In genomic region chr13:112465585-112465984, GRCm38 (mm10) we compare ENCODE assay signal across 9 mouse cellular contexts. TPM values are rescaled to one million over a fixed set of nuclear protein-coding genes. Genes with fewer than 3 reads are reported as not detected.
DNase-seq lines count a peak whose midpoint lies in the region; ATAC-seq lines count a peak whose summit lies in the region.
"Had no signal": no experiment of that assay in that cellular context is flagged by ENCODE, and none has a peak within 500 bp of the region (broad histone marks: within the 10 kb centered on the region; RNA-seq: fewer than 3 reads in every experiment).

No protein-coding gene starts in this region.

- DNase-seq in hindbrain, embryonic 11.5 days (ENCODE audit: low spot score) = no peak
- DNase-seq in CD4-positive helper T cell, adult 2 months (ENCODE audit: low read depth, low spot score) = peak; percentile 41
- no peak for DNase-seq in embryonic facial prominence, embryonic 14.5 days (ENCODE audit: low spot score)
- DNase-seq in Muller cell, postnatal 12 days (ENCODE audit: inconsistent ontology term) = no peak
- no peak for DNase-seq in embryo, embryonic 10 days (ENCODE audit: low spot score)
- DNase-seq in urinary bladder, postnatal 25 days (ENCODE audit: low spot score) = no peak

- no peaks in the 10 kb centered on the region for H3K27me3 ChIP-seq in hindbrain, embryonic 12.5 days
- no peaks in the 10 kb centered on the region for H3K27me3 ChIP-seq in hindbrain, embryonic 11.5 days (ENCODE audit: control insufficient read depth, insufficient read depth, low read length)
- H3K27me3 ChIP-seq in embryonic facial prominence, embryonic 14.5 days (replicated peaks; ENCODE audit: control insufficient read depth, insufficient read depth, low read length) = no peaks in the 10 kb centered on the region
- peaks cover 38% of the 10 kb centered on the region for H3K27me3 ChIP-seq in liver, embryonic 15.5 days
- H3K27me3 ChIP-seq: Patski had no signal

- H3K27ac ChIP-seq in hindbrain, embryonic 12.5 days = no peak overlapping the region
- no peak overlapping the region for H3K27ac ChIP-seq in hindbrain, embryonic 11.5 days (ENCODE audit: low read depth, low read length)
- no peak overlapping the region for H3K27ac ChIP-seq in embryonic facial prominence, embryonic 14.5 days (replicated peaks; ENCODE audit: low read depth, low read length)
- no peak overlapping the region for H3K27ac ChIP-seq in liver, embryonic 15.5 days (replicated peaks)

- H3K4me1 ChIP-seq in hindbrain, embryonic 12.5 days = peaks cover 16% of the 10 kb centered on the region; the same call in 1 of the 2 replicates
- H3K4me1 ChIP-seq in hindbrain, embryonic 11.5 days (replicated peaks; ENCODE audit: control insufficient read depth, insufficient read depth, low read length) = no peaks in the 10 kb centered on the region
- H3K4me1 ChIP-seq in embryonic facial prominence, embryonic 14.5 days (ENCODE audit: control insufficient read depth, insufficient read depth, low read length) = peaks cover 15% of the 10 kb centered on the region
- H3K4me1 ChIP-seq in liver, embryonic 15.5 days (replicated peaks) = peaks cover 26% of the 10 kb centered on the region

- no peak overlapping the region for H3K9ac ChIP-seq in hindbrain, embryonic 12.5 days
- no peak overlapping the region for H3K9ac ChIP-seq in hindbrain, embryonic 11.5 days (ENCODE audit: low read depth, low read length)
- H3K9ac ChIP-seq in embryonic facial prominence, embryonic 14.5 days (ENCODE audit: low read depth, low read length) = 0 out of 2 replicates have a peak overlapping the region, but pooled peaks have one; percentile 34
- H3K9ac ChIP-seq in liver, embryonic 15.5 days = no peak overlapping the region

- ATAC-seq in hindbrain, embryonic 12.5 days (ENCODE audit: low FRiP score) = no peak
- ATAC-seq in hindbrain, embryonic 11.5 days (ENCODE audit: low FRiP score) = no peak
- no peak for ATAC-seq in embryonic facial prominence, embryonic 14.5 days (ENCODE audit: low read depth)
- ATAC-seq in liver, embryonic 15.5 days (ENCODE audit: insufficient read depth) = no peak
- ATAC-seq: Patski had no signal

- 57% methylated on average over 2 of the region's 2 CpGs for WGBS in hindbrain, embryonic 12.5 days
- 58% methylated on average over 2 of the region's 2 CpGs for WGBS in hindbrain, embryonic 11.5 days
- WGBS in embryonic facial prominence, embryonic 14.5 days = 46% methylated on average over 2 of the region's 2 CpGs
- 43% methylated on average over 2 of the region's 2 CpGs for WGBS in liver, embryonic 15.5 days (ENCODE audit: insufficient replicate concordance)

- peak overlapping the region; percentile 7; the same call in 1 of the 2 replicates for H3K4me2 ChIP-seq in hindbrain, embryonic 12.5 days (replicated peaks)
- H3K4me2 ChIP-seq in hindbrain, embryonic 11.5 days (replicated peaks; ENCODE audit: low read depth, low read length) = no peak overlapping the region; the same call in 1 of the 2 replicates
- peak overlapping the region; percentile 76 for H3K4me2 ChIP-seq in embryonic facial prominence, embryonic 14.5 days (ENCODE audit: low read depth, low read length)
- H3K4me2 ChIP-seq in liver, embryonic 15.5 days = peak overlapping the region; percentile 13

- H3K9me3 ChIP-seq in hindbrain, embryonic 12.5 days (replicated peaks) = no peaks in the 10 kb centered on the region
- H3K9me3 ChIP-seq in hindbrain, embryonic 11.5 days (ENCODE audit: control insufficient read depth, low read length) = no peaks in the 10 kb centered on the region
- H3K9me3 ChIP-seq in embryonic facial prominence, embryonic 14.5 days (ENCODE audit: control insufficient read depth, low read length) = no peaks in the 10 kb centered on the region
- H3K9me3 ChIP-seq in liver, embryonic 15.5 days (replicated peaks) = no peaks in the 10 kb centered on the region

- H3K4me3 ChIP-seq in hindbrain, embryonic 12.5 days = no peak overlapping the region
- H3K4me3 ChIP-seq in hindbrain, embryonic 11.5 days (ENCODE audit: low read depth, low read length) = no peak overlapping the region
- peak overlapping the region; percentile 92 for H3K4me3 ChIP-seq in embryonic facial prominence, embryonic 14.5 days (ENCODE audit: low read depth, low read length)
- H3K4me3 ChIP-seq in liver, embryonic 15.5 days (replicated peaks) = no peak overlapping the region

- H3K36me3 ChIP-seq in hindbrain, embryonic 12.5 days = no peaks in the 10 kb centered on the region
- no peaks in the 10 kb centered on the region for H3K36me3 ChIP-seq in hindbrain, embryonic 11.5 days (ENCODE audit: control insufficient read depth, insufficient read depth, low read length)
- no peaks in the 10 kb centered on the region for H3K36me3 ChIP-seq in embryonic facial prominence, embryonic 14.5 days (ENCODE audit: control insufficient read depth, insufficient read depth, low read length)
- H3K36me3 ChIP-seq in liver, embryonic 15.5 days (replicated peaks) = no peaks in the 10 kb centered on the region

RNA-seq across cellular contexts. Expression of gene Il6st, which starts 1.7 kb away (rescaled TPM):
- 40.4 and 53.4 TPM in 2 replicates for polyA plus RNA-seq in hindbrain, embryonic 12.5 days (2016; fragmentation: Nextera tagmentation; extraction: Ambion mirVana)
- polyA plus RNA-seq in hindbrain, embryonic 11.5 days (2014; fragmentation: Nextera tagmentation; extraction: Ambion mirVana) = 27.0 and 28.4 TPM in 2 replicates
- 43.2 and 47.4 TPM in 2 replicates for polyA plus RNA-seq in embryonic facial prominence, embryonic 14.5 days (2014; fragmentation: Nextera tagmentation; extraction: Ambion mirVana)
- 4.8 and 5.6 TPM in 2 replicates for polyA plus RNA-seq in liver, embryonic 15.5 days (2015; fragmentation: Nextera tagmentation; extraction: Ambion mirVana)
